Mouse (Mus musculus): ENCODE measurements at regions not wholly inside any gene's neighbourhood (a gene's known extent, or its start where the extent isn't known, plus 50 kb on each side); places are given as distances from the start of the nearest gene placed in this dataset.

DNA sequence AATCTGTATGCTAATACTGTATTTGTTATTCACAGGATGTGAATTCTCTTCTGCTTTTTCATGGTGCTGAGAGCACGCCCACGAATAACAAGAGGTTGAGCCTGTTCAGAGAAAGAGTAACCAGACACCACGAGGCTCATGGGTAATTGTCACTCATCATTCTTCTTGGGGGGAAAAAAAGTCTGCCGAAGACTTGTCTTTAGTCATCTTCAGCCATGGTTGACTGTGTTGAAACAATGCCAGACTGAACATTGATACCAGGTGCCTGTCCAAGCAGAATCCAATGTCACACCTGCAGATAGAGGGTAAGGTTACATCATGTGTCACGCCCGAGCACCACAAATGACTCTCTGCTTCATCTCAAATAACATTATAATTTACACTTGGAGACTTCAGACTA, 418.5 kb downstream of the Fgf9 start:
- TF ChIP-seq POLR2A (IDR thresholded peaks at IDR 0.05; ENCODE audit: control insufficient read depth in 1 of 2, insufficient read depth in 1 of 2, low read depth in 1 of 2, low read length in 2 of 2, poor library complexity in 1 of 2) (no peak), JUND (IDR thresholded peaks at IDR 0.05; ENCODE audit: low read depth, low read length) (no peak), HCFC1 (IDR thresholded peaks at IDR 0.05; ENCODE audit: low read depth, low read length) (no peak), CTCF (IDR thresholded peaks at IDR 0.05 in 2 of 3, conservative IDR thresholded peaks at IDR 0.05 in 1 of 3; ENCODE audit: control insufficient read depth in 1 of 3, insufficient read depth in 1 of 3, low read depth in 2 of 3, low read length in 3 of 3, poor library complexity in 1 of 3, severe bottlenecking in 1 of 3) (no peak), EP300 (IDR thresholded peaks at IDR 0.05; ENCODE audit: low read depth in 1 of 2, low read length in 2 of 2) (no peak)

All from MEL (cell line).